Mouse (Mus musculus): ENCODE data around the gene Emsy. TPM values are rescaled to one million over a fixed set of nuclear protein-coding genes. Genes with fewer than 3 reads are reported as not detected.

Emsy gene
- total and polyA plus RNA-seq, 3 experiments, result 12.3 to 25.2 (median 14.6) TPM

- Histone ChIP-seq H3K36me3 (replicated peaks in 1 of 2; ENCODE audit: control insufficient read depth in 1 of 2, insufficient read depth in 1 of 2, low read length in 1 of 2) (no peaks in the 10 kb centered on the region), H3K4me3 (replicated peaks in 1 of 3; ENCODE audit: low read depth in 2 of 3, low read length in 2 of 3, poor library complexity in 1 of 3) (no peak overlapping the region), H3K4me1 (ENCODE audit: control insufficient read depth in 1 of 2, insufficient read depth in 2 of 2) (peaks cover 7 to 21% of the 10 kb centered on the region in 2 experiments), H3K27ac (ENCODE audit: insufficient read depth, low read depth) (no peak overlapping the region), H3K27me3 (replicated peaks) (peaks cover 4% of the 10 kb centered on the region), H3K9me3 (replicated peaks; ENCODE audit: low read length) (peaks cover 3% of the 10 kb centered on the region), H3K9ac (ENCODE audit: insufficient read depth, low read depth) (no peak overlapping the region), H3K4me2 (ENCODE audit: insufficient read depth, low read depth, poor library complexity, severe bottlenecking) (no peak overlapping the region), H3K79me2 (replicated peaks; ENCODE audit: control insufficient read depth, extremely low read depth, insufficient read depth, poor library complexity, severe bottlenecking) (no peaks in the 10 kb centered on the region)
- TF ChIP-seq MAZ (IDR thresholded peaks at IDR 0.05; ENCODE audit: low read depth, low read length), result no peak
- no peak for TF ChIP-seq MXI1 (IDR thresholded peaks at IDR 0.05; ENCODE audit: low read depth, low read length)
- no peak for TF ChIP-seq KAT2A (IDR thresholded peaks at IDR 0.05; ENCODE audit: insufficient replicate concordance, low read length)
- TF ChIP-seq MYC (IDR thresholded peaks at IDR 0.05; ENCODE audit: low read depth, low read length), result no peak
- TF ChIP-seq MAX (IDR thresholded peaks at IDR 0.05; ENCODE audit: low read length), result no peak
- no peak for TF ChIP-seq TBP (conservative IDR thresholded peaks at IDR 0.05; ENCODE audit: low read depth, low read length)
- no peak for TF ChIP-seq ELF1 (IDR thresholded peaks at IDR 0.05; ENCODE audit: low read depth, low read length)
- no peak for TF ChIP-seq BHLHE40 (IDR thresholded peaks at IDR 0.05; ENCODE audit: low read depth, low read length)
- no peak for TF ChIP-seq USF2 (conservative IDR thresholded peaks at IDR 0.05; ENCODE audit: low read depth, low read length)
- no peak for TF ChIP-seq PAX5 (IDR thresholded peaks at IDR 0.05; ENCODE audit: low read length)
- in situ Hi-C loops (cut with MboI; ENCODE audit: low pct_ligation_motif_present, low pct_unique_long_range_greater_than_20kb, low sequenced_read_pairs), result no loop called here
- dilution Hi-C loops (cut with MboI; ENCODE audit: extremely low pct_ligation_motif_present, extremely low pct_unique_long_range_greater_than_20kb, low sequenced_read_pairs), result no loop called here
- no peak for DNase-seq (ENCODE audit: extremely low read depth)
These were observed 115.7 kb downstream of the Emsy start for GRCm38 (mm10) chr7:98540879-98541278.

DNA sequence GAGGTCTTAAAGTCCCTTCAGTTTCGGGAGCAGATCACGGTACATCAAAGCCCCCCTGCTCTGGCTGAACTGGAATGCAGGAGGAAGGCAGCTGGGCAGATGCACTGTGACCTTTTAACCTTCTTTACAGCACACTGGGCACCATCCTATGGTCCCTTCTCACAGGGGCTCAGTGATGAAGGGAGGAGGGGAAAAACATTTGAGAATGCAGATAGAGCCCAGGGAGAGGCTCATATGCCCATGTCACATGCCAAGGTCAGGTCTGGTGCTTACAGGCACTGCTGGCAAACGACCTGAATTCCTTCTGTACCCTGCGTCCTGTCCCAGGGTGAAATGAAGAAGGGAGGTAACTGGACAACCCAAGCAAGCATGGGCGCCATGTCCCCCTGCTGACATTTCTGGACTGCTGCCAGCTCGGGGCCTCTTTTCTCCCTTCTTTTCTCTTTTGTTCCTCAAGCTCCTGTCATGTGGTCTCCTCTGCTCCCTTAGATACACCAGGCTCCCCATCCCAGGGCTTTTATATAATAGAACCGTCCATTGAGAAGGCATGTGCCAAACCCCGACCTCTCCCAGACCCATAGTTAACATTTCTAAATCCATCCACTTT is 118.5 kb downstream of the Emsy start:
- no peak for DNase-seq (ENCODE audit: extremely low read depth)
- Histone ChIP-seq H3K4me1 (ENCODE audit: control insufficient read depth in 1 of 2, insufficient read depth in 2 of 2) (peaks cover 26 to 48% of the 10 kb centered on the region in 2 experiments), H3K79me2 (replicated peaks; ENCODE audit: control insufficient read depth, extremely low read depth, insufficient read depth, poor library complexity, severe bottlenecking) (no peaks in the 10 kb centered on the region), H3K4me3 (replicated peaks in 1 of 3; ENCODE audit: low read depth in 2 of 3, low read length in 2 of 3, poor library complexity in 1 of 3) (no peak overlapping the region), H3K9ac (ENCODE audit: insufficient read depth, low read depth) (no peak overlapping the region), H3K27me3 (replicated peaks) (peaks cover 6% of the 10 kb centered on the region), H3K27ac (ENCODE audit: insufficient read depth, low read depth) (no peak overlapping the region), H3K4me2 (ENCODE audit: insufficient read depth, low read depth, poor library complexity, severe bottlenecking) (no peak overlapping the region), H3K36me3 (replicated peaks in 1 of 2; ENCODE audit: control insufficient read depth in 1 of 2, insufficient read depth in 1 of 2, low read length in 1 of 2) (no peaks in the 10 kb centered on the region), H3K9me3 (replicated peaks; ENCODE audit: low read length) (peaks cover 11% of the 10 kb centered on the region)
- dilution Hi-C loops (cut with MboI; ENCODE audit: extremely low pct_ligation_motif_present, extremely low pct_unique_long_range_greater_than_20kb, low sequenced_read_pairs), result no loop called here
- in situ Hi-C loops (cut with MboI; ENCODE audit: low pct_ligation_motif_present, low pct_unique_long_range_greater_than_20kb, low sequenced_read_pairs), result loop anchor here (5.0 kb wide), 1 partner anchor 34 kb away; no protein-coding TSS in a partner anchor
- TF ChIP-seq SMC3 (IDR thresholded peaks at IDR 0.05; ENCODE audit: low read depth, low read length), result no peak
- no peak for TF ChIP-seq USF2 (conservative IDR thresholded peaks at IDR 0.05; ENCODE audit: low read depth, low read length)
- no peak for TF ChIP-seq ETS1 (conservative IDR thresholded peaks at IDR 0.05; ENCODE audit: low read depth, low read length)
- no peak for TF ChIP-seq EP300 (IDR thresholded peaks at IDR 0.05; ENCODE audit: low read length)
- TF ChIP-seq BHLHE40 (IDR thresholded peaks at IDR 0.05; ENCODE audit: low read depth, low read length), result no peak
- no peak for TF ChIP-seq POLR2A (IDR thresholded peaks at IDR 0.05; ENCODE audit: low read depth, low read length)
- TF ChIP-seq ZMIZ1 (IDR thresholded peaks at IDR 0.05; ENCODE audit: low read depth, low read length), result no peak
- no peak for TF ChIP-seq CHD2 (IDR thresholded peaks at IDR 0.05; ENCODE audit: low read length)
- TF ChIP-seq HCFC1 (IDR thresholded peaks at IDR 0.05; ENCODE audit: low read depth, low read length), result no peak
- no peak for TF ChIP-seq TCF12 (IDR thresholded peaks at IDR 0.05; ENCODE audit: low read depth, low read length)
- TF ChIP-seq JUN (IDR thresholded peaks at IDR 0.05; ENCODE audit: insufficient read depth, low read depth, low read length), result no peak
- no peak for TF ChIP-seq USF1 (IDR thresholded peaks at IDR 0.05; ENCODE audit: low read depth, low read length)
- TF ChIP-seq MAZ (IDR thresholded peaks at IDR 0.05; ENCODE audit: low read depth, low read length), result no peak
- TF ChIP-seq PAX5 (IDR thresholded peaks at IDR 0.05; ENCODE audit: low read length), result no peak
- no peak for TF ChIP-seq NRF1 (IDR thresholded peaks at IDR 0.05; ENCODE audit: low read depth, low read length)
- TF ChIP-seq TBP (conservative IDR thresholded peaks at IDR 0.05; ENCODE audit: low read depth, low read length), result no peak
- no peak for TF ChIP-seq KAT2A (IDR thresholded peaks at IDR 0.05; ENCODE audit: insufficient replicate concordance, low read length)

Measured in CH12.LX (cell line).